Mouse (Mus musculus) erythroblast, embryonic 14.5 days (primary cell): ENCODE measurements around the gene Gm20671. TPM values are rescaled to one million over a fixed set of nuclear protein-coding genes. Genes with fewer than 3 reads are reported as not detected.
A peak's percentile ranks its signal among the peaks of the same experiment; 100 is the strongest.
"Not testable (repeated sequence)": the region's sequence is repeated elsewhere in the genome, so short reads cannot be mapped to it uniquely, and the experiment has no call there.

Experiments
- H3K27me3 ChIP-seq: 2 replicates; pipeline ENCODE4 v1.6.1; 2012; ENCODE audit warnings: inconsistent platforms; ENCODE audit not compliant: control insufficient read depth
- H3K36me3 ChIP-seq: 2 replicates; pipeline ENCODE4 v1.6.1; 2012; ENCODE audit warnings: mild to moderate bottlenecking, inconsistent platforms; ENCODE audit not compliant: control insufficient read depth
- H3K4me1 ChIP-seq: 2 replicates; pipeline ENCODE4 v1.6.1; 2012; ENCODE audit warnings: inconsistent platforms; ENCODE audit not compliant: control insufficient read depth
- H3K4me3 ChIP-seq: replicated peaks from 2 replicates; pipeline ENCODE3; 2012; ENCODE audit warnings: moderate library complexity, mild to moderate bottlenecking, inconsistent platforms
- H3K9me3 ChIP-seq: 2 replicates; pipeline ENCODE4 v1.6.1; 2012; ENCODE audit warnings: low read length, inconsistent platforms, mixed read lengths; ENCODE audit not compliant: control insufficient read depth
- GATA1 ChIP-seq: IDR thresholded peaks from 2 replicates; pipeline ENCODE4 v1.6.1; 2012; ENCODE audit warnings: low read length, inconsistent platforms, mixed read lengths
- TAL1 ChIP-seq: IDR thresholded peaks from 3 replicates; pipeline ENCODE4 v1.6.1; 2012; ENCODE audit warnings: low read length, inconsistent platforms, mixed read lengths
- polyA plus RNA-seq: library from polyadenylated mRNA; stranded (reverse); fragments of >175 nt; gene quantifications from 2 replicates; pipeline ENCODE4 v1.2.3, GENCODE M21; 2012

Gm20671 gene
- polyA plus RNA-seq, 1 experiment: 0.06 TPM

- H3K4me1 ChIP-seq: peaks cover 70% of the 10 kb centered on the region
Observed at GRCm38 (mm10) chr5:32853731-32854507, 27.0 kb upstream of the Gm20671 start, which contains the start of gene Prr14l. Gene Prr14l (minus strand): TSS chr5:32854256.

GRCm38 (mm10) chr5:32852026-32852425 is 25.1 kb upstream of the Gm20671 start:
- Histone ChIP-seq H3K4me1 (peaks cover 64% of the 10 kb centered on the region), H3K27me3 (no peaks in the 10 kb centered on the region), H3K9me3 (peaks cover 2% of the 10 kb centered on the region; the same call in 1 of the 2 replicates), H3K4me3 (peak overlapping the region; percentile 97), H3K36me3 (peaks cover 36% of the 10 kb centered on the region)
- no peak for TF ChIP-seq TAL1
- TF ChIP-seq GATA1: no peak

More at GRCm38 (mm10) chr5:32853731-32854507, 27.0 kb upstream of the Gm20671 start, which contains the start of gene Prr14l:
- H3K27me3 ChIP-seq: no peaks in the 10 kb centered on the region
- H3K9me3 ChIP-seq: peaks cover 2% of the 10 kb centered on the region; the same call in 1 of the 2 replicates
- peaks cover 22% of the 10 kb centered on the region for H3K36me3 ChIP-seq
- peak within 1 kb of the TSS; percentile 97 for H3K4me3 ChIP-seq
- TF ChIP-seq GATA1 (no peak), TAL1 (no peak)

- H3K9me3 ChIP-seq, H3K4me3 ChIP-seq, H3K27me3 ChIP-seq: not testable (repeated sequence)
- peaks cover 59% of the 10 kb centered on the region for H3K36me3 ChIP-seq
- peaks cover 53% of the 10 kb centered on the region for H3K4me1 ChIP-seq
Observed at GRCm38 (mm10) chr5:32849580-32849979, 22.7 kb upstream of the Gm20671 start.

- TF ChIP-seq GATA1: no peak
- no peak for TF ChIP-seq TAL1
- H3K36me3 ChIP-seq: peaks cover 63% of the 10 kb centered on the region
- H3K4me3 ChIP-seq: no peak overlapping the region
- no peaks in the 10 kb centered on the region for H3K27me3 ChIP-seq
- H3K9me3 ChIP-seq: peaks cover 2% of the 10 kb centered on the region; the same call in 1 of the 2 replicates
- H3K4me1 ChIP-seq: peaks cover 49% of the 10 kb centered on the region
Observed at GRCm38 (mm10) chr5:32849178-32849577, 22.3 kb upstream of the Gm20671 start.

- H3K4me1 ChIP-seq: no peaks in the 10 kb centered on the region; the same call in 1 of the 2 replicates
- H3K36me3 ChIP-seq: peaks cover 93% of the 10 kb centered on the region
- no peak overlapping the region for H3K4me3 ChIP-seq
- no peaks in the 10 kb centered on the region for H3K9me3 ChIP-seq
- H3K27me3 ChIP-seq: no peaks in the 10 kb centered on the region
- no peak for TF ChIP-seq GATA1
- no peak for TF ChIP-seq TAL1
Observed at GRCm38 (mm10) chr5:32840029-32840428, 13.1 kb upstream of the Gm20671 start.

- Histone ChIP-seq H3K4me1 (no peaks in the 10 kb centered on the region; the same call in 1 of the 2 replicates), H3K9me3 (no peaks in the 10 kb centered on the region), H3K27me3 (no peaks in the 10 kb centered on the region), H3K4me3 (no peak overlapping the region), H3K36me3 (peaks cover 91% of the 10 kb centered on the region)
- no peak for TF ChIP-seq TAL1
- no peak for TF ChIP-seq GATA1
Observed at GRCm38 (mm10) chr5:32836976-32837375, 10.1 kb upstream of the Gm20671 start.

GRCm38 (mm10) chr5:32834497-32834896 is 7.6 kb upstream of the Gm20671 start:
- H3K27me3 ChIP-seq: no peaks in the 10 kb centered on the region
- H3K36me3 ChIP-seq: peaks cover 94% of the 10 kb centered on the region
- H3K4me3 ChIP-seq: no peak overlapping the region
- TF ChIP-seq TAL1: no peak
- no peak for TF ChIP-seq GATA1
- H3K4me1 ChIP-seq: no peaks in the 10 kb centered on the region; the same call in 1 of the 2 replicates
- H3K9me3 ChIP-seq: no peaks in the 10 kb centered on the region

GRCm38 (mm10) chr5:32830054-32830453 is 3.1 kb upstream of the Gm20671 start:
- no peaks in the 10 kb centered on the region for H3K27me3 ChIP-seq
- TF ChIP-seq GATA1 (no peak), TAL1 (no peak)
- no peaks in the 10 kb centered on the region; the same call in 1 of the 2 replicates for H3K4me1 ChIP-seq
- H3K4me3 ChIP-seq: no peak overlapping the region
- H3K9me3 ChIP-seq: no peaks in the 10 kb centered on the region
- peaks cover 95% of the 10 kb centered on the region for H3K36me3 ChIP-seq

GRCm38 (mm10) chr5:32828766-32829165 is 1.9 kb upstream of the Gm20671 start:
- H3K36me3 ChIP-seq: peaks cover 84% of the 10 kb centered on the region
- H3K4me1 ChIP-seq, H3K27me3 ChIP-seq, H3K9me3 ChIP-seq, H3K4me3 ChIP-seq: not testable (repeated sequence)
